Mouse (Mus musculus): ENCODE measurements at regions not wholly inside any gene's neighbourhood (a gene's known extent, or its start where the extent isn't known, plus 50 kb on each side); places are given as distances from the start of the nearest gene placed in this dataset.

DNA sequence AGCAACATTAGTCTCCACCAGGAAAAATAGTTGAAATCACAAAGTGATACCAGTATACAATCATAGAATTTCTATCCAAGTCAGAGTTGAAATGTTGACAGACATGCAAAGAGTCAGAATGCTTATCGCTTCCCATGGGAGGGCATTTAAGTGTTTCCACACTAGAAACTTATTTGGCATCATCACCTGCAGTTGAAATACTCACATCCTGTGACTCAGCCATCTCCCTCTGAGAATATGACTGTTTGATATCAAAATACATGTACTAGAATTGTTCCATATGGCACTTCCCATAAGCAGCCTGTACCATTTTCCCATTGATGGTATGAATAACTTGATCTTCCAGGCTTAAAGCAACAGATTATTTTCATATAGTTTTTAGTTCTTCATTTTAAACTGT lies 2314.1 kb upstream of the Gm7489 start:
- TF ChIP-seq POLR2A (IDR thresholded peaks at IDR 0.05; ENCODE audit: control insufficient read depth, extremely low read depth, insufficient read depth, low read length, poor library complexity), result no peak
- TF ChIP-seq CTCF (IDR thresholded peaks at IDR 0.05; ENCODE audit: borderline replicate concordance, control insufficient read depth, extremely low read depth, insufficient read depth, low read length, poor library complexity), result no peak
- Histone ChIP-seq H3K4me1 (replicated peaks; ENCODE audit: control insufficient read depth, insufficient read depth, low read length) (no peaks in the 10 kb centered on the region), H3K4me3 (ENCODE audit: control insufficient read depth, insufficient read depth, low read length) (no peak overlapping the region), H3K36me3 (ENCODE audit: control insufficient read depth, insufficient read depth, low read length) (no peaks in the 10 kb centered on the region), H3K27ac (ENCODE audit: control insufficient read depth, insufficient read depth, low read length) (no peak overlapping the region), H3K27me3 (ENCODE audit: control insufficient read depth, insufficient read depth, low read length) (no peaks in the 10 kb centered on the region)
- WGBS, result 93% methylated on average over 1 of the region's 1 CpGs
- DNase-seq, result no peak

DNA sequence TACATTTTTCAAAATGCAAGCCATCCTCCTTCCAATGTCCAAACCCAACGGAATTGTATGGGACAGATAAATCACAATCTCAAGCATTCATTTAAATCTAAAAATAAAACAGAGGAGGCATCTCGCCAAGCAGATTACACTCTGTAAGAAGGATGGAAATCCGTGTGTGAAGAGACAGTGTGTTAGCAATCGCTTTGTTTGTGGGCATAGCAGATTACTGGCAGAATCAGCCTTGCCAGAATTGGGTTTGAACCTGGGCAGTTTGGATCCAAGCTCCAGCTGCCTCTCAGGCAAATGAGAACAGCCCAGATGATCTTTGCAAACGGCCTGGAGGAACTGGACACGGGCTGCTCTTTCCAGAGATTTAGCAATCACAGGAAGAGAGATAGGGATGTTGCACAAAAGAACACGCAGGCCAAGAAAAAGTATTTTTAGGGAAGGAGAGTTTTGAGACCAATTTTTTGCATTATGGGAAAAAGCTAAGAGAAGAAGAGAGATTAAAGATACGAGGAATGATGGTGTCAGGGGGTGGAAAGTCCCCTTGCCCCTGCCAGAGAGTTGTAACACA lies 2310.1 kb upstream of the Gm7489 start:
- 83% methylated on average over 8 of the region's 8 CpGs for WGBS
- Histone ChIP-seq H3K27ac (ENCODE audit: control insufficient read depth, insufficient read depth, low read length) (no peak overlapping the region), H3K4me3 (ENCODE audit: control insufficient read depth, insufficient read depth, low read length) (no peak overlapping the region), H3K27me3 (ENCODE audit: control insufficient read depth, insufficient read depth, low read length) (no peaks in the 10 kb centered on the region), H3K4me1 (replicated peaks; ENCODE audit: control insufficient read depth, insufficient read depth, low read length) (no peaks in the 10 kb centered on the region), H3K36me3 (ENCODE audit: control insufficient read depth, insufficient read depth, low read length) (no peaks in the 10 kb centered on the region)
- TF ChIP-seq CTCF (IDR thresholded peaks at IDR 0.05; ENCODE audit: borderline replicate concordance, control insufficient read depth, extremely low read depth, insufficient read depth, low read length, poor library complexity) (no peak), POLR2A (IDR thresholded peaks at IDR 0.05; ENCODE audit: control insufficient read depth, extremely low read depth, insufficient read depth, low read length, poor library complexity) (no peak)
- no peak for DNase-seq

DNA sequence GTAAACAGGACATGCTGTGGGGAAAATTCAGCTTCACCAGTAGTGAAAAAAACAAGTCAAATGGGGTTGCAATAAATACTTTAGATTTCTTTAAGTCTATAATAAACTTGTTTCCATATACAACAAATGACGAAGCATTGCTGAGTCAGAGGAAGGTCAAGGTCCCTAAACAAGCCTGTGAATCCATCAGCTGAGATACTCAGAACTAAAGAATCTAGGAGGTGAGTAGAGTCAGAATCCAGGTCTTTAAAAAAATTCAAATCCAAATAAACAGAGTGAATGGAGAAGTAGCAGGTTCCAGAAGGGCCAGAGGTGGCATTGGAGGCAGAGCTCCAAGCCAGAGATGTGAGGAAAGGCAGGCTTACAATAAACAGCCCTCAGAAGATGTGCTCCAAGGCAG lies 2301.1 kb upstream of the Gm7489 start:
- Histone ChIP-seq H3K4me1 (replicated peaks; ENCODE audit: control insufficient read depth, insufficient read depth, low read length) (no peaks in the 10 kb centered on the region), H3K27me3 (ENCODE audit: control insufficient read depth, insufficient read depth, low read length) (no peaks in the 10 kb centered on the region), H3K36me3 (ENCODE audit: control insufficient read depth, insufficient read depth, low read length) (no peaks in the 10 kb centered on the region), H3K4me3 (ENCODE audit: control insufficient read depth, insufficient read depth, low read length) (no peak overlapping the region), H3K27ac (ENCODE audit: control insufficient read depth, insufficient read depth, low read length) (no peak overlapping the region)
- 89% methylated on average over 1 of the region's 1 CpGs for WGBS
- DNase-seq, result no peak
- no peak for TF ChIP-seq CTCF (IDR thresholded peaks at IDR 0.05; ENCODE audit: borderline replicate concordance, control insufficient read depth, extremely low read depth, insufficient read depth, low read length, poor library complexity)
- no peak for TF ChIP-seq POLR2A (IDR thresholded peaks at IDR 0.05; ENCODE audit: control insufficient read depth, extremely low read depth, insufficient read depth, low read length, poor library complexity)

DNA sequence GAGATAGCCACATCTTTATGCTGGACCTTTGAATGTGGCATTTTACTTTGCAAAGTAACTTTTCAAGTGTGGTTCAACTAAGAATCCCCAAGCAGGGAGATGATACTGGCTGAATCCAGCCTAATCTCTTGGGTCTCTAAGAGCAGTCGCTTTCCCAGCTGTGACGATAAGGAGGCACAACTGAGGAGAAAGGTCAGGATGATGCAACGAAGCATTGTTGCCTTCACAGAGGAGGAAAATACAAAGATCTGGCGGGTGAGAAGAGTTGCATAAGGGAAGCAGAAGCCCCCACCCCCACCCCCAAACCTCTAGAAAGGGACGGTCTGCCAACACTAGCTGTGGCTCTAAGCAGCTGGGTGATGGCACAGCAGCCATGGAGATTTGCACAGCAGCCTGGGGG lies 2298.6 kb upstream of the Gm7489 start:
- WGBS, result 93% methylated on average over 5 of the region's 5 CpGs

DNA sequence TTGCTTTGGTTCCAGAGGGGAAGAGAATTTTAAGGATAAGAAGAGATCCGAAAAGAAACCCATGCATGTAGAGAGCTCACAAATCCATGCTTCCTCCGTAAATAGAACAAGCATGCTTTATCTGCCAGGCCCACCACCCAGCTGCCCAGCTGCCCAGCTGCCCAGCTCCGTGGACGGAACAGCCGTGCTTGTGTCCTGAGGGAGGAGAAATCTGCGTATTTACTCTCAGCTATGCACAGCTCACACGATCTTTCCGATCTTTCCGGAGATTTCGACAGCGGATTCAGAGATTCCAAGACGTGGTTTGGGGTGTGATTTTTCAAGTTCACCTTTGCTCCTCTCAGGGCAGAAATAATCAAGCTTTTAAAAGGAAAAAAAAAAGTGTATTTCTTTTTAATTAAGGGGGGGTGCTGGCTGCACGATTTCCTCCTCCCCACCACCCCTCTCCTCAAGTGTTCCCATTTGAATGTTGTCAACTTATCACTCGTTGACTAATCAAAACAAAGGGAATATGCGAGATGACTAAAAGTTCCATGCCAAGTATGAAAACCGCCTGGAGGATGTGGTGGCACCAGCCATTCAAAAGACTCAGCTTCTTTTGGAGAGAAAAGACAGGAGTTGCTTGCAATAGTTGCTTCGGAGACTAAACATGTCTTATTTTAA lies 2293.2 kb upstream of the Gm7489 start:
- Histone ChIP-seq H3K4me3 (ENCODE audit: control insufficient read depth, insufficient read depth, low read length) (no peak overlapping the region), H3K4me1 (replicated peaks; ENCODE audit: control insufficient read depth, insufficient read depth, low read length) (no peaks in the 10 kb centered on the region), H3K27ac (ENCODE audit: control insufficient read depth, insufficient read depth, low read length) (no peak overlapping the region), H3K27me3 (ENCODE audit: control insufficient read depth, insufficient read depth, low read length) (no peaks in the 10 kb centered on the region), H3K36me3 (ENCODE audit: control insufficient read depth, insufficient read depth, low read length) (no peaks in the 10 kb centered on the region)
- DNase-seq, result no peak
- 87% methylated on average over 17 of the region's 17 CpGs for WGBS
- TF ChIP-seq POLR2A (IDR thresholded peaks at IDR 0.05; ENCODE audit: control insufficient read depth, extremely low read depth, insufficient read depth, low read length, poor library complexity) (no peak), CTCF (IDR thresholded peaks at IDR 0.05; ENCODE audit: borderline replicate concordance, control insufficient read depth, extremely low read depth, insufficient read depth, low read length, poor library complexity) (no peak)

More for the DNA sequence above, 2298.6 kb upstream of the Gm7489 start:
- Histone ChIP-seq H3K36me3 (ENCODE audit: control insufficient read depth, insufficient read depth, low read length) (no peaks in the 10 kb centered on the region), H3K4me1 (replicated peaks; ENCODE audit: control insufficient read depth, insufficient read depth, low read length) (no peaks in the 10 kb centered on the region), H3K4me3 (ENCODE audit: control insufficient read depth, insufficient read depth, low read length) (no peak overlapping the region), H3K27ac (ENCODE audit: control insufficient read depth, insufficient read depth, low read length) (no peak overlapping the region), H3K27me3 (ENCODE audit: control insufficient read depth, insufficient read depth, low read length) (no peaks in the 10 kb centered on the region)
- no peak for DNase-seq
- no peak for TF ChIP-seq CTCF (IDR thresholded peaks at IDR 0.05; ENCODE audit: borderline replicate concordance, control insufficient read depth, extremely low read depth, insufficient read depth, low read length, poor library complexity)
- no peak for TF ChIP-seq POLR2A (IDR thresholded peaks at IDR 0.05; ENCODE audit: control insufficient read depth, extremely low read depth, insufficient read depth, low read length, poor library complexity)

DNA sequence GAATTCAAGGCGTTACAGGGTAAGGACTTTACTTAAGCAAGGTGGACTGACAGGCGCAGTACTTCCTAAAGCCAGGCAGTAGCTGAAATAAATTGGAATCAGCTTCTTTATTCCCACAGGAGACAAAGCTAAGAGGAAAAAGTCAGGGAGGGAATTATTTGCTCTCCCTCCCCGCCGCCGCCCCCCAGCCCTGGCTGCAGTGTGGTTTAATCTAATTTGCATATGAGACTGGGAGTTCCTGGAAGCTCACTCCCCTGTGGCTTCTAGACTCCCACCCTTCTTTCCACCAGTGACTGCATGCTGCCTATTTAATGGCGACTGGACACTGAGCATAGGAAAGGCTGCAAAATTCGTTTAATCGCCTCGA lies 2292.7 kb upstream of the Gm7489 start:
- TF ChIP-seq POLR2A (IDR thresholded peaks at IDR 0.05; ENCODE audit: control insufficient read depth, extremely low read depth, insufficient read depth, low read length, poor library complexity), result no peak
- TF ChIP-seq CTCF (IDR thresholded peaks at IDR 0.05; ENCODE audit: borderline replicate concordance, control insufficient read depth, extremely low read depth, insufficient read depth, low read length, poor library complexity), result no peak
- no peak overlapping the region for H3K27ac ChIP-seq (ENCODE audit: control insufficient read depth, insufficient read depth, low read length)
- no peak overlapping the region for H3K4me3 ChIP-seq (ENCODE audit: control insufficient read depth, insufficient read depth, low read length)
- H3K27me3 ChIP-seq (ENCODE audit: control insufficient read depth, insufficient read depth, low read length), result no peaks in the 10 kb centered on the region
- no peaks in the 10 kb centered on the region for H3K4me1 ChIP-seq (replicated peaks; ENCODE audit: control insufficient read depth, insufficient read depth, low read length)
- 76% methylated on average over 9 of the region's 9 CpGs for WGBS
- no peak for DNase-seq
- no peaks in the 10 kb centered on the region for H3K36me3 ChIP-seq (ENCODE audit: control insufficient read depth, insufficient read depth, low read length)

All from thymus, adult 2 months (tissue).